Mouse (Mus musculus) kidney, adult 11 months (tissue): ENCODE data around the gene Tmem255b.

Experiments
- DNase-seq: peaks from one replicate; pipeline ENCODE4 v3.0.0; 2022

Tmem255b gene

DNA sequence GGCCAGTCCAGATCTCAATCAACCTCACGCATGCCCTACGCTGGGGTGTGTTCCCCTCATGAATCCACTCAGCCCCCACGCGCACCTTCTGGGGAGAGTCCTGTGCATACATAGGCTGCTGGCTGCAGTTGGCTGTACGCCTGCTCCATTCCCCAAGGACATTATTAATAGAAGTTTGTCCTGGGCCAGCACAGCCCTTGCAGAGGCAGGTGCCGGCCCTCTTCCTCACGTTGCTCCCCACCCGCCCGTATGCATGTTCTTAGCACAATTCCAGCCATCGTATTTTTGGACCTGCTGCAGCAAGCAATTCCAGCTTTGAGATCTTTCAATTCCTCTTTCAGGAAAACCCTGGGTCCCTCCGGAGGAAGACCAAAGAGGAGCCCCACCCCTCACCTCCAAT lies 58.0 kb downstream of the Tmem255b start:
- DNase-seq: peak; percentile 76

DNA sequence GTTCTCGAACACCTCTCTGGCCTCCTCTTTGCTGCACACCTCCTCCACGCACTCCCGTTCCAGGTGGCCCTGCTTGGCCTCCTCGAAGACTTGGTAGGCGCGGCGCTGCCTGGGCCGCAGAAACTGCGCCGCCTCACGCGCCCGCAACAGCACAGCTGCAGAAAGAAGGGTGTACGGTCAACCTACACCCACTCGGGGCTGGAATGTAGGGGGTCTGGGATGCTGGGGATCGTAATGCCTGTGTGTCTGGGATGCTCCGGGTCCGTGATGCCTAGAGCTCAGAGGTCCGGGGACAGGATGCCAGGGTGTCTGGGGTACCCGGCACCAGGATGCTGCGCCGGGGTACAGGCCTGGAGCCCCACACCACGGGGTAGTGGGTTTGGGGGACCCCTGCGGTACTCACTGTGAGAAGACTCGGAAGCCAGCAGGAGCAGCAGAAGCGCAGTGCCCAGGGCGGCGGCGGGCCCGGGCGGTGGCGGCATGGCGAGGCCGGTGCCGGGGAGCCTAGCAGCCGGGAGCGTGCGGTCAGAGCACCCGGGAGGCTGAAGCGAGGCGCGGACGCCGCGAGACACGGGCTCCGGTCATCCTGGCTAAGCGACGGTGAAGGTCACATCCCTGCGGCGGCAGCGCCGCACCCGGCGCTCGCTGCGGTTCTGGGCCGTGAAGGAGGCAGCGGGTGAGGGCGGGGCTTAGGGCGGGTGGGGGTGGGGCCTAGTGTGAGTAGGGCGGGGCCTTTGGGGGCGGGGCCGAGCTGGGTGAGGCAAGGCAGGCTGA lies 59.1 kb downstream of the Tmem255b start, which contains the start of gene Gas6:
Gene Gas6, minus strand, starts transcription at position 633 of the 774 bp plus-strand sequence.
- peak; percentile 64 for DNase-seq

DNA sequence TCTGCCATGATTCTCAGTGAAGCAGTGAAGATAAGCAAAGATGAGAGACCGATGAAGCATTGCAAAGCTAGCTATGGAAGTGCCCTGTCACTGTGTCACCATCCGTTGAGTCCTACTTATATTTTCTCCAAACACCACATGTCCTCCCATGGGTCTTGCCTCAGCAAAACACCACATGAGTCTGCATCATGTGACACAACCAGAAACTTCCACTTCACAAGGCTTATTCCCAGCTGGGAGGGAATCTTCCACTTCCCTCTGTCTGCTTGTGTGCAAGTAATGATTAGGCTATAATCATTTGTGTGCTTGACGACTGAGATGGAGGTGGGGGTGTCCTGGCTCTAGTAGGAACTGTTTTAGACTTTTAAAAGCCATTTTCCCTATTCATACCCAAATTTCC lies 66.2 kb downstream of the Tmem255b start:
- no peak for DNase-seq

DNA sequence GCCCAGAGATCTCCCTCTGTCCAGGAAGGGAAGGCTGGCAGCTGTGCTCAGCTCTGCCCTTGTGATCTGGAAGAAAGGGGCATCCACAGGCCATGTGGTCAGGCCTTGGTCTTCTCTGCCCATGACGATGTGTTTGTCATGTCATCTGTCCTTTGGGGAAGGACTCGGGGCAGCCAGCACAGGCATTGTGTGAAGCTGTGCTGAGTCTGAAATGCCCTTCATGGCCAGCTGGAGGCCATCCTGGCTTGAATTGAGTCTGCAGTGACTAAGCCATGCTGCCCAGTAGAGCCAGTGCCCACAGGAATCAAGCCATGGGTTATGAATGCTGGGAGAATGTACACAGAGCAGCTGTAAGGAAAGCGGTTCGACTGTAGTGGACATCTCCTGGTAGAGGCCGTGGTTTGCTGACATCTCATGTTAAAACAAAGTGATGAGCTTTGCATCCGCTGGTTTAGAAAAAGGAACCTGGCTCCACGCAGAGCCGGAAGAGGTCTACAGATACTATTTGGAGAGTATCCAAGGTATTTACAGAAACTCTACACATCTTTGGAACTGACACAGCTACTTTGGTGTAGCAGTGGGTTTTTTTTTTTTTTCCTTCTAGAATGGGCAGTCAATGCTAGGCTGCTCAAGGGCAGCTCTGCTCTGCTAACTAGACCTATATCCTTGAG lies 69.1 kb downstream of the Tmem255b start:
- DNase-seq: no peak

DNA sequence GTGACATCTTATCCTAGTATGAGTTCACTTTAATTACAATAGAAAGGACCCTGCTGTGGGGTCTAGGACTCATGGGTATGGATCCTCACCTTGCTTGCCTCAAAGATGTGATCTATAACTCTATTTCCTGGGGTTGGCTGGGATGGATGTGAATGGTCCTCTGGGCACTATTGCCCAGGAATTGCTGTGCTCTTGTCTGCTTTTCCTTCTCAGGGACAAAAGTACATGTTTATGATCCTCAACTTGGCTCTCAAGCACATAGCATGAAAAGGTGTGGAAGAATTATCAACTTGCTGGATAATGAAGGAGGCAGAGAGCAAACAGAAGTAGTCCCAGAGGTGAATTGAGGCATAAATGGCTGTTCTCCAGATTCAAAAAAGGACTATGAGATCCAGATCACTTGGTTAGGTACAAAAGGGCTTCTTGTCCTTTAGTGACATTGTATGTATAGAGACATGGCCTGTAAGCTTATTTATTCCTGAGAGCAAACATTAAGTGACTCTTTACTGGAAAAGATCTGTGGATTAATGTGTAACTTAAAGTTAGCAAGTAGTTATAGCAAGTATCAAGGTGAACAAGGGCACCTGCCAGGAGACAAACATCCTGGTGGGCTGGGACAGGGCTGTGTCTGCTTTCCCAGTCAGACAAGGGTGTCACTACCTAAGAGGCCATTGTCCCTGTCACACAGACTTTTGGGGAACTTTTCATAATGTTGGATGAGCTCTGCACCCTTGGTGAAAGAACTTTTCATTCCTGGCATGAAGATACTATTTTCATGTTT lies 70.1 kb downstream of the Tmem255b start:
- DNase-seq: peak; percentile 66

DNA sequence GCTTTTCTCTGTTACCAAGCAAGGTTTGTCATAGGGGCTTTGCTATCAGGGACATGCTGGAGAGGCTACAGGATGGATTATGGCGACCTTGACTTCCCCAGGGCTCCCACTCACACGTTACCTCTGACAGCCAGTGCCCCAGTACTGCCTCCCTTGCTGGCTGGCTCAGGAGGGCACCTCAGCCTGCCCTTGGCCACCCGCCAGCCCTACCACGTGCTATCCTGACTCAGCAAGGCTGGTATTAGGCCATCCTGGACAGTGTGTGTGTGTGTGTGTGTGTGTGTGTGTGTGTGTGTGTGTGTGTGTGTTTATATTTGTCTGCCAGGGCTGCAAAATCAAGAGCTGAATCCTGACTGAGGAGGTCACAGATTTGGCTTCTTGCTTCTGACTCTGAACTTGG lies 71.9 kb downstream of the Tmem255b start:
- peak; percentile 94 for DNase-seq

DNA sequence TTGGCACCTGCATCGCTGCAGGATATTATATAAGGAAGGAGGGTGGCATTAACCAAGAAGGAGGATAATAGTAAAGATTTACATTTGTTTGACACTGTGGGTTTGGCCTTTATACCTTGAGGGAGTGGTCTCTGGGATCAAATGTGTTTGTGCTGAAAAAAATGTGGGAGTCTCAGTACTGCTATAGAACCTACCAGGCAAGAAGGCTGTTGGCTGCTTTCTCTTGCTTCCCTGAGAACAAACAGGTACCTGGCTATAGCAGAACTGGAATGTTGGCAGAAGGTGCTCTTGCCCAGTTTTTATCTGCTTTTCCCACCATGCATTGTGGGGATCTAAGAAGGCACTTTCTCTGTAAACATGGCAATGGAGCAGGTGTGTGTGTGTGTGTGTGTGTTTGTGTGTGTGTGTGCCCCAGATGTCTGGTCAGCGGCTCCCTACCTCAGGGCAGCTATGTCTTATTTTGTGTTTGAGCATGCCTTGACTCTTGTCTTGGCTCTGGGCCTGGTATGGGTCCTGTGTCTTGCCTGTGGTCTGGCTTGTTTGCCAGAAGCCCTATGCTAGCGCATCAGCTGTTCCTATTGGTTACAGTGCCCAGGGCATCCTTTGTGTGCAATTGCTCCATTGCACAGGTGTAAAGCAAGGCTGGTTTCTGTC lies 72.4 kb downstream of the Tmem255b start:
- no peak for DNase-seq

DNA sequence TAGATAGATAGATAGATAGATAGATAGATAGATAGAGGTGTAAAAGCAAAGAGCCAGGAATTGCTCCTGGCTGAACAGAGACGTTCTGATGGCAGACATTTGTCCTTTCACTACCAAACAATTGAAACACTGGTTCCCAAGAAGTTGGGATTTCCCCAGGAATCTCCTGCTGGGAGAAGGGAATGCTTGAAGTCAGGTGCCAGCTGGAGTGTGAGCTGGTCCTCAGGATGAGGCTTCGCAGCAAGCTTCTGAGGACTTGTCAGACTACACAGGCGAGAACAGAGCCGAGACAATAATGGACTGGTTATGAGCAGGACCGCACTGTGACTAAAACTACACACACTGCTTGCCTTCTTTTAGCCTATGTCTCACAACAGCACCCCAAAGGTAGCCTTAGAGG lies 77.0 kb downstream of the Tmem255b start:
- DNase-seq: no peak

DNA sequence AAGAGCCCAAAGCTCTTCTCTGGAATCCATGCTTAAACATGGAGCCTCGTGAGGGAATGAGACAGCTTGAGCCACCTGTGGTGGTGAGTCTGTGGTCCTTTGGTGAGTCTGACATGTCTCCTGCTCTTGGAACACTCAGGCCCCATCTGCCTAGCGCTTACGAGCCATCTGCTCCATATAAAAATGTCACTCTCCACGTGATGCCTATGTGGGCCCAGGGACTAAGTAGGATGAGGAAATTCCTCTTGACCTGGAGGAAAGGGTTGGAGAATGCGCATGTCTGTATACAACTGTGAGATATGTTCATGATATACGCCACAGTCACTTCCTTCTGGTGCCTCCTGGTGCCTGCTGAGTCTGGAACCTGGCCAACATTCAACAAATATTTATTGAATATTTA lies 77.7 kb downstream of the Tmem255b start:
- DNase-seq: no peak

DNA sequence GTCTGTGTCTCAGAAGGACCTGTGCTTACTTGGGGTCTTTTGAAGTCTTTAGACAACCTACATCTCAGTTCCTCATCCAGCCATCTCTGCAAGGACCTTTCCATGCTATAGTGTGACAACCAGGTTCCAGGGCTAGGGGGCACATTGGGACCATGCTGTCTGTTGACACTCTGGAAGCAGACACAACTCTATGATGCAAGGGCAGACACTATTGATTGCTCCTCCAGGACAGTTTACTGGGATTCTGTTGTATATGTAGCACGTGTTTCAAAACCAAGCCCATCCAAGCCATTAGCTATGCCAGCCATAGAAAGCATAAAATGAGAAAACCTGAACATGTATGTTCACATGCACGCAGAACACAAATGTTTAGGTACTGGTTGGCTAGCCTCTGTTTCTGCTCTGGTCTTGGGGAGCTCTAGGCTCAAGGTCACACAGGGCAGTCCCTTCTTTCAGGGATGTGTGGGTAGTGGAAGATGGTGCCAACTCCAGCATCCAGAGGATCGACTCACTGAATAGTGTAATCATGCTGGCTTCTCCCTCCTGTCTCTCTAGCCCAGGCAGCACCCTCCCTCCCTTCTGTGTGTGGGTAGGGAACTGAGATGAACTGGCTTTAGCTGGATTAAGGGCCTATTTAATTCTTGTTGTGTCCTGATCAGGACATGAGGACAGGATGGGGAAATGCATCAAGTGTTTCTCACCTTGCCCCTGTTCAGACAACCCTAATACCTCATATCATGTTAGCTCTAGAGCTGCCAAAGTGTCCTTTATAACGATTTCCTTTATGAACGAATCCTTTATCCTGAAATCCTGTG lies 78.8 kb downstream of the Tmem255b start:
- no peak for DNase-seq

DNA sequence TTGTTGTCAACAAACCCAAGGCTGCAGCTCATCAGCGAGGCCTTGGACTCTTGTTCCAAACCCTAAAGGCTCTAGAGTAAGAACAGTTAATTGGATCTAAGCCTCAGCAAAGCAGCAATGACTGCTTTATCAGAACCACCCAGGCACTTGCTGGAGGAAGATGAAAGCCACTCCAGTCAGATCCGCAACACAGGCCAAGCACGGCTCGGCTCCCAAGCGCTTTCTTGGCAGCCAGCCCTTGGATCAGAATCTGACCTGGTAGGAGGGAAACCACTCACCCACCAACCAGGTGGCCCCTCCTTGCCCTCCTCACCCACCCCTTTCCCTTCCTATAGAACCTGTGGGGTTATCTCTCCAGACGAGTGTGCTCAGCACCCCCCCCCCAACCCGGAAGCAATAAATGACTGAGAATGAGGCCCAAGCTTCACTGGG lies 81.0 kb downstream of the Tmem255b start:
- no peak for DNase-seq

DNA sequence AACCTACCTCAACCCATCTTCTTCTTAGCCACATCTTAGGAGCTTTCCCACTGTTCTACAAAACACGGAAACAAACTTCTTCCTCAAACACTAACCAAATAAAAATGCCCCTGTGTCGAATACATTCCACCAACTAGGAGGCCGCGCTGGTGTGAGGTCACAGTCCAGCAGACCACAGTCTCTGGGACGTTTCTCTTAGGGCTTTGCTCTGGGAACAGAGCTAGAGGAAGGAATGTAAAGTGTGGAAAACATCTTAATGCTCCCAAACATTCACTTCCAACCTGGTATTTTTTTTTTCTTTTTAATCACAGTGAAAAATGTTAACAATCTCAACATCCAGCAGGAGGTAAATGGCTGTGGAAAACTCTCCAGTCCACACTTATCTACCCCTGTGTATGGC lies 81.7 kb downstream of the Tmem255b start:
- no peak for DNase-seq

DNA sequence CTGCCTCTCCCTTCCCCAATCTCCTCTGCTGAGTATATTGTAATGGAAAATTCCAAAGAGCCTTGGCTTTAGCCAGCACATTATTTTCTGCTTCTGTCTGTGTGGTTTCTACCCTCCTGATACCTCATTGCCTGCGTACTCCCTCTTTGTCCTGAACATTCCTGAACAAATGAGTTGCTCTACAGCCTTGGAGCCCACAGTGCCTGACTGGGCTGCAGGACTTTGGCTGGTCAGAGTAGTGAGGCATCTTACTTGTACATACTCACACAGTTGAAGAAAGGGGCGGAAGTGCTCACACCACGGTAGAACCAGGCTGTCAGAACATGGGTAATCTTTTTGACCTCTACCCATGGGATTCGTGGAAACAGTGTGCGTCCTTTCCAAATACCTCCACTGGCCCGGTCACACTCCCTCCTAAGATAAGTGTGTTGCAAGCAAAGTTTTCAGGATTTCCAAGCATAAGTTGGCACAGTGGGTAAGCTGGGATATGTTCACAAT lies 82.3 kb downstream of the Tmem255b start:
- DNase-seq: no peak
